Mouse (Mus musculus) liver, postnatal 0 days (tissue): ENCODE results near the gene Kirrel3. TPM values are rescaled to one million over a fixed set of nuclear protein-coding genes. Genes with fewer than 3 reads are reported as not detected.

Experiments used
- ATAC-seq: fragments of 200-750 bp; cut with Nextera tagmentation; 2 replicates; pipeline ENCODE4 v1.8.0; 2017; ENCODE audit warnings: mild to moderate bottlenecking, moderate library complexity
- DNase-seq: peaks from one replicate; pipeline ENCODE4 v3.0.0-alpha.2; 2016
- H3K27ac ChIP-seq: fragments of 300-500 bp; sonication (generic); 2 replicates; pipeline ENCODE4 v1.5.1; 2014; ENCODE audit warnings: antibody characterized with exemption, moderate library complexity, mild to moderate bottlenecking, low read depth
- H3K27me3 ChIP-seq: fragments of 300-500 bp; sonication (generic); 2 replicates; pipeline ENCODE4 v1.6.1; 2014; ENCODE audit warnings: low read length, control low read depth, mixed read lengths; ENCODE audit not compliant: insufficient read depth
- H3K36me3 ChIP-seq: fragments of 300-500 bp; sonication (generic); replicated peaks from 2 replicates; pipeline ENCODE4 v1.6.1; 2014; ENCODE audit warnings: mild to moderate bottlenecking, control low read depth, low read length, moderate library complexity, mixed read lengths; ENCODE audit not compliant: insufficient read depth
- H3K4me1 ChIP-seq: fragments of 300-500 bp; sonication (generic); 2 replicates; pipeline ENCODE4 v1.6.1; 2014; ENCODE audit warnings: antibody characterized with exemption, mild to moderate bottlenecking, control low read depth; ENCODE audit not compliant: insufficient read depth
- H3K4me2 ChIP-seq: fragments of 300-500 bp; sonication (generic); 2 replicates; pipeline ENCODE4 v1.6.1; 2014; ENCODE audit warnings: low read depth, mild to moderate bottlenecking, low read length, moderate library complexity, mixed read lengths
- H3K4me3 ChIP-seq: fragments of 300-500 bp; sonication (generic); 2 replicates; pipeline ENCODE4 v1.5.1; 2014; ENCODE audit warnings: low read depth, low read length
- H3K9ac ChIP-seq: fragments of 300-500 bp; sonication (generic); replicated peaks from 2 replicates; pipeline ENCODE4 v1.6.1; 2014; ENCODE audit warnings: mild to moderate bottlenecking, moderate library complexity
- H3K9me3 ChIP-seq: fragments of 300-500 bp; sonication (generic); 2 replicates; pipeline ENCODE4 v1.6.1; 2016; ENCODE audit warnings: mild to moderate bottlenecking, control low read depth, low read length, mixed read lengths
- CTCF ChIP-seq: sonication (generic); IDR thresholded peaks from 2 replicates; pipeline ENCODE4 v1.5.1; 2016; ENCODE audit warnings: antibody characterized with exemption, low read depth
- EP300 ChIP-seq: IDR thresholded peaks from 2 replicates; pipeline ENCODE4 v1.6.1; 2016; ENCODE audit warnings: antibody characterized with exemption, low read depth, mild to moderate bottlenecking
- WGBS: fragments of 180-500 bp; shearing (Covaris S2); extraction: QIAGEN DNeasy Blood & Tissue Kit; methylation state at CpG from one replicate; pipeline ENCODE4 v1.1.7; 2014; ENCODE audit not compliant: insufficient replicate concordance; 5-methylcytosine and 5-hydroxymethylcytosine counted together
- polyA plus RNA-seq: library from polyadenylated mRNA; unstranded; fragments of >200 nt; fragmentation: Nextera tagmentation; extraction: Ambion mirVana; gene quantifications from 2 replicates; pipeline ENCODE4 v1.2.1, GENCODE M21; 2015

The Kirrel3 gene
- polyA plus RNA-seq, 1 experiment from 2014 or later: 0.07 TPM

DNA sequence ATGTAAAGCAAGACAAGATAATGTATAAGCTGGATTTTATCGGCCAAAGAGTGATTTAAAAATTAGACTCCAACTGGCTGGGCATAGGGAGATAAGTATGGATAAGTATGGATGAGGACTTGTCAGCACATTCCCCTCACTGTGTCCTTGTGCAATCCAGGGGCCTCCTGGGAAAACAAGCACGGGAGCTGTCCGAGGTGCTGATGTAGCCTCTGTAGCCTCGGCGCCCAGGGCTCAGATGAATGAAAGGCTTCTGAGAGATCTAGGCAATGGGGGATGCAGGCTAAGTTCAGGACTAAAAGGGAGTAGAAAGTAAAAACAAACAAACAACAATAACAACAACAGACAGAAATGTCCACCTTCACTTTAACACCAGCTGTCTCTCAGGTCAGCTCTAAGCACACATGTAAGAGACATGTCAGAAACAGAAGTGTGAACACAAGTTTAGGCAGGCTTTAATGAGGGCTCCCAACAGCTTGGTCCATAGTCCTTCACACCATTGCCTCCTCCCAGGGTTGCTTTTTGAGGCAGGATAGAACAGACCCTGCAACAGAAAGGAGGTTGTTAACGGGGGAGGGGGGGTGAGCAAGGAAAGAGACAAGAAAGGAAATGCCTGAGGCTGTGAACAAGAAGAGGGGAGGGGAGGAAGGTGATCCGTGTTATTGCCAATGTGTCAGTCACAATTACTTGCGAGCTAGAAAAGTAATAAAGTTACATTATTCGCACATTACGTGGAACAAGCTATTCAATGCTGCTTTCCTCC is 352.2 kb downstream of the Kirrel3 start:
- Histone ChIP-seq H3K4me3 (no peak overlapping the region), H3K36me3 (no peaks in the 10 kb centered on the region), H3K9ac (no peak overlapping the region), H3K27me3 (no peaks in the 10 kb centered on the region), H3K27ac (no peak overlapping the region), H3K4me2 (no peak overlapping the region), H3K9me3 (no peaks in the 10 kb centered on the region), H3K4me1 (no peaks in the 10 kb centered on the region)
- TF ChIP-seq CTCF (no peak), EP300 (no peak)
- DNase-seq: peak; percentile 45
- 40% methylated on average over 10 of the region's 10 CpGs for WGBS
- ATAC-seq: no peak

DNA sequence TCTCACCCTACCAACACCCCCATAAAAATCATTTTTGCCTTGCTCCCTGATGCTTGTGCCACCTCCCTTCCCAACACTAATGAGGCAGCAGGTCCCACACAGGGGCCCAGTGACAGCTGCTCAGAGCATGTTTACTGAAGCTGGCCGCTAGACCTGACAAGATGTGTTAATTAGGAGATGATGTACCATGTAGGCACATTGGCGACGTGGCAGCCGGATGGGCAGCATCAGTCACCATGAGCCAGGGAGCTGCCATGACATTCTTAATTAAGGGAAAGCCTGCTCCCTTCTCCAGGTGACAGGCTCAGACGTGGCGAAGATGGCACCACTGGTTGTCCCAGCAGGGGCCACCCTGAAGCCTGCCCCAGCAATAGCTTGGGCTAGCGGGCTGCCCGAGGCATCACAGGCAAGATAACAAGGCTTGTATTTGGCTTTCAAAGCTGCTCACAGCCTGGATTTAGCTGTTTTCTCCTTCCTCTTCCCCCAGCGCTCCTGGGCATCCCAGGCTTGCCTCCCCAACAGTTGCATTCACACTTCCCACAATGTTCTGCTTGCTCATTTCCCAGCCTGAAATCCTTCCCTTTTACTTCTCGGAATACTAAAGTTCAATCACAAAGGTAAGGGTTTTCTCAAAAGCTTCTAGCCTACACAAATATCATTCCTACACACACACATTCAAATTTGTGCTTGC is 357.7 kb downstream of the Kirrel3 start:
- DNase-seq: no peak

DNA sequence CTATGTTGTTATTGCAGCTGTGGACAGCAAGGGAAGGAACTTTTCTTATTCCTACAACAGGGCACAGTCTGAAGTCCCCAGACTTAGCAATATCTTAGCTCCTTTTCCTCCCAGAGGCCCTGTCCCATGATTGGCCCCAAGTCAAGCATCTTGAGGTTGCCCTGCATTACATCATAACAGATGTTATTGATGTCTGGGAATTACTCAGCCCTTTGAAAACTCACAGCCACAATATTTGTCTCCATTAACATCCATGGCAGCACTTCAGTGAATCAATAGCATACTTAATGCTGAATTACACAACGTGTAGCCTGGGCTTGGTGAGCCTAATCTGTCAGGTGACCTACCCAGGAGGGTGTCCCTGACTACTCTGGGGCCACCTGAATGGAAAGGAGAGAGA is 360.7 kb downstream of the Kirrel3 start:
- H3K27me3 ChIP-seq: no peaks in the 10 kb centered on the region
- H3K9me3 ChIP-seq: no peaks in the 10 kb centered on the region
- 48% methylated on average over 1 of the region's 1 CpGs for WGBS
- ATAC-seq (no peak), DNase-seq (no peak)
- H3K27ac ChIP-seq: no peak overlapping the region
- H3K4me2 ChIP-seq: no peak overlapping the region
- no peak overlapping the region for H3K4me3 ChIP-seq
- no peak for TF ChIP-seq CTCF
- no peak for TF ChIP-seq EP300
- no peaks in the 10 kb centered on the region for H3K4me1 ChIP-seq
- no peak overlapping the region for H3K9ac ChIP-seq
- H3K36me3 ChIP-seq: no peaks in the 10 kb centered on the region

More for the DNA sequence above, 357.7 kb downstream of the Kirrel3 start:
- no peak overlapping the region for H3K4me2 ChIP-seq
- no peak overlapping the region for H3K4me3 ChIP-seq
- H3K9ac ChIP-seq: no peak overlapping the region
- no peak overlapping the region for H3K27ac ChIP-seq
- no peaks in the 10 kb centered on the region for H3K36me3 ChIP-seq
- no peaks in the 10 kb centered on the region for H3K27me3 ChIP-seq
- WGBS: 65% methylated on average over 10 of the region's 10 CpGs
- TF ChIP-seq EP300 (no peak), CTCF (no peak)
- H3K9me3 ChIP-seq: no peaks in the 10 kb centered on the region
- H3K4me1 ChIP-seq: no peaks in the 10 kb centered on the region
- ATAC-seq: no peak

DNA sequence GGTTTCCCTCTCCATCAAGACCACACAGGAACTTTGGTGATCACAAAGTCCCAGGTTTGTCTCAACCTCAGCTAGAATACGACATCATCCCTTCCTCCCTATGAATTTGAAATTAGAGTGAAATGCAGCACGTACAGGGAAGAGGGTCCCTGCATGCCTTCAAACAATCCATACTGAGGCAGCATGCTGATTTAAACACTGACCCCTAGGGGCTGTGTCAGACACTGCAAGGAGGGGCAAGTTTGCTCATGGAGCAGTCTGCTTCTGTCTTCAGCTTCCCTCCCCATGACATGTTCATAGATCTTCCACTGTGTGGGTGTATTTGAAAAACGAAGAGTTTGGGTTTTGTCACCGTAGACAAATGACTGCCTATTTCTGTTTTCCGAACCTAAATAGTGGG is 362.0 kb downstream of the Kirrel3 start:
- no peak for ATAC-seq
- Histone ChIP-seq H3K36me3 (no peaks in the 10 kb centered on the region), H3K4me1 (no peaks in the 10 kb centered on the region), H3K9me3 (no peaks in the 10 kb centered on the region), H3K4me2 (no peak overlapping the region), H3K27me3 (no peaks in the 10 kb centered on the region), H3K9ac (no peak overlapping the region), H3K4me3 (no peak overlapping the region), H3K27ac (no peak overlapping the region)
- WGBS: 42% methylated on average over 5 of the region's 5 CpGs
- peak; percentile 63 for TF ChIP-seq CTCF
- no peak for TF ChIP-seq EP300
- no peak for DNase-seq

DNA sequence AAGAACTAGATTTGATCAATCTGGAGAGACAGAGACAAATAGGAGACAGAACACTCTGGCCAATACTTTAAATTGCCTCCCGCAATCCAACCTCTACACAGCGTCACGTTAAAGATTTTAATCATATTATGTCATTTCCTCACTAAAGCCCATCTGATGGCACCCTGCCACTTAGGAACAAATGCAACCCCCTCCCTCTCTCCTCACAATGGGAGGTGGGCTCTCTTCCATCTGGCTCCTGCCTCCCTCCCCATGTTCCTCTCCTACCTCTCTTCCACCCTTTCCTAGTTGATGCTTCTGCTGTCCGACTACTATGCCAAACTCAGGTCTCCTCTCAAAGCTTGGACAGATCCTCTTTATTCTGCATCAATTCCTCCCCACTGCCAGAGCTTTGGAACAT is 365.4 kb downstream of the Kirrel3 start:
- no peak for DNase-seq
- WGBS: 79% methylated on average over 4 of the region's 4 CpGs

DNA sequence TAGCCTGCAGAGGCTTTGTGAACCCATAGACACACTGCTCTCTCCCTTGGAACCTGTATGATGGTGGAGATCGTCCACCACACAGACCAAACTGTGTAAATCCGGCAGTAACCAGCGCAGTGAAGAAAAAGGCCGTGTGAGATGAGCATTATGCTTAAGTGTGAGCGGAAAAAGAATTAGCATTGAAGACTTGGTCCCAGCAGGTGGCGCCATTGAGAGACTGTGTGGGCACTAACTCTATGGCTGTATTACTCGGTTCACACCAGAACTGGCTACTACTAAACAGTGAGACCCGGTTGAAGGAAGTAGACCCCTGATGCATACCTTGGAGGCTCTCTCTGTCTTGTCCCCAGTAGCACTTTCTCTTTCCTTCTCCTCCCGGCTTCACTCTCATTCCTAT is 371.9 kb downstream of the Kirrel3 start:
- H3K27ac ChIP-seq: no peak overlapping the region
- no peaks in the 10 kb centered on the region for H3K4me1 ChIP-seq
- DNase-seq: peak; percentile 34
- no peaks in the 10 kb centered on the region for H3K27me3 ChIP-seq
- no peak overlapping the region for H3K4me2 ChIP-seq
- no peak overlapping the region for H3K4me3 ChIP-seq
- no peak overlapping the region for H3K9ac ChIP-seq
- TF ChIP-seq EP300: no peak
- peak; percentile 49 for TF ChIP-seq CTCF
- no peaks in the 10 kb centered on the region for H3K9me3 ChIP-seq
- no peaks in the 10 kb centered on the region for H3K36me3 ChIP-seq
- WGBS: 56% methylated on average over 9 of the region's 9 CpGs
- no peak for ATAC-seq

More for the DNA sequence above, 365.4 kb downstream of the Kirrel3 start:
- Histone ChIP-seq H3K36me3 (no peaks in the 10 kb centered on the region), H3K27ac (no peak overlapping the region), H3K4me2 (no peak overlapping the region), H3K4me3 (no peak overlapping the region), H3K9me3 (no peaks in the 10 kb centered on the region), H3K9ac (no peak overlapping the region), H3K4me1 (no peaks in the 10 kb centered on the region), H3K27me3 (no peaks in the 10 kb centered on the region)
- TF ChIP-seq CTCF (no peak), EP300 (no peak)
- ATAC-seq: no peak
